Mouse (Mus musculus): ENCODE results near the gene Tmem95.
"Not testable (repeated sequence)": the region's sequence is repeated elsewhere in the genome, so short reads cannot be mapped to it uniquely, and the experiment has no call there.

The Tmem95 gene

DNA sequence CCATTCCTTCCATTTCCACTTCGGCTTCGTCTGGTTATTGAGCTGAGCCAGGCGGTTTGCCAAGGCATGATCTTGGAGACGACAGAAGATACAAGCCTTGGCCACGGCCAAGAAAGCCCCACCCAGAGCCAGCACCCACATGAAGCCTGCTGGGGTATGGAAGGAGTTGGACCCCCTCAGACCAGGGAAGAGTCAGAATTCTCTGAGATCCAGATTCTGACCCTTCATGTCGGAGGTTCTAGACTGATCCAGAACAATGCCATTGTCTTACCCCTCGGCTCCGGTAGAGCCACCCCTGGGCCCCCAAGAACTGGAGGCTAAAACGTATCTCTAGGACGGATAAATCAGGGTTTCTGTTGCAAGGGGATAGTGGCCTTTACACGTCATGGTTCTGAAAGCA is at the start of gene Tmem95:
Tmem95 (minus strand) TSS at position 141 of the 400 bp plus-strand sequence.
- no peak for DNase-seq

DNA sequence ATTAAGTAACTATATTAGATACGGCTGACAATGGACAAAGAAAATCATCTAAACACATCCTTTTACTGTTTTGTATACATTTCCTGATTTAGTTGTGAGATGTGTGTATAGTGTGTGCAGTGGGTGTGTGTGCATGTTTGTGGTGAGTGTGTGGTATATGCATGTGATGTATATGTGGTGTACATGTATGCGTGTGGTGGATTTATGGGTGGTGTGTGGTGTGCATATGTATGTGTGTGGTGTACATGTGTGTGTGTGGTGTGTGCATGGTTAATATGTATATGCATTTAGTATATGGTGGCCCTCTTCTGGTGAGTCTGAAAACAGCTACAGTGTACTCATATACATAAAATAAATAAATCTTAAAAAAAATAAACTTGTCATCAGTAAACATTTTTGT is 49.7 kb upstream of the Tmem95 start:
- DNase-seq, result no peak

DNA sequence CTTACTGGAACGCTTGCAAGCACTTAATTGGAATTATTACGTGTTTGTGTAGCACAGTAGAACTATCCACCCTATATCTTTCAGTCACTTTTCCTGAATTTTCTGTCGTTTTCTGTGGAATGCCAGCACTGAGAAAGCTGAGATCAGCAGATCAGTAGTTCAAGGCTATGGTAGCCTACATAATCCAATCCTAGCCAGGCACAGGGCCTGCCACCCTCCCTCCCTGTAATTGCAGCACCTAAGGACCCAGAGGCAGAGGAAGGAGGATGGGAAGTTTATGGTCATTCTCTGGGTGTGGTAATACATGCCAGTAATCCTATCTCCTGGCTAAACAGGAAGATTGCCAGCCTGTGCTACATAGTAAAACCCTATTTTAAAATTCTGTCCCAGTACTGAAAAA is 45.0 kb upstream of the Tmem95 start:
- no peak for DNase-seq

DNA sequence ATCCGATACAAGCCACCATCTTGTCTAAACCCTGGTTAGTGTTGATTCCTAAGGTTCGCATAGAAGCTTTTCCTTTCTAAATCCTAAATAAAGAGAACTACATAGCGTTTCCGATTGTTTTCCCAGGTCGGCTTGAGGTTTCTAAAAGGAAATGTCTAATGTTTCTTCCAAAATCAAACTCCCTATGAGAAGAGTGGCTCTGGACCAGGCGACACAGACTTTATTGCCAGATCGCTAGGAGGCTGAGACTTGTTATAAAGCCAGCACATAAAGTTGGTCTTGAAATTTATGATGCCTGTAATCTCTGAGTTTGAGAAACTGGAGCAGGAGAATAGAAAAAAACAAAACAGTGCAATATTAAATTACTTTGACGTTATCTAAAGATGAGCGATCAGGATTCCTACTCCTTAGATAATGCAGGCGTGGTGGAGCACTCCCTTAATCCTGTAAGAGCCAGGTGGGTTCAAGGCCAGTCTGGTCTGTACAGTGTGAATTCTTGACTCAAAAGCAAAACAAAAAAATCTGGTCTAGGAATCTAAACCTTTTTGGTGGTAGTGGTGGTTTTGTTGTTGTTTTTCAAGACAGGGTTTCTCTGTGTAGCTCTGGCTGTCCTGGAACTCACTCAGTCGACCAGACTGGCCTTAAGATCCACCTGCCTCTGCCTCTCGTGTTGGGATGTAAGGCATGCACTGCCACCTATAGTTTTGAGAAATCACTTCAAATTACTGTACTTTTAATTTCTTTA is 44.4 kb upstream of the Tmem95 start:
- DNase-seq, result no peak

DNA sequence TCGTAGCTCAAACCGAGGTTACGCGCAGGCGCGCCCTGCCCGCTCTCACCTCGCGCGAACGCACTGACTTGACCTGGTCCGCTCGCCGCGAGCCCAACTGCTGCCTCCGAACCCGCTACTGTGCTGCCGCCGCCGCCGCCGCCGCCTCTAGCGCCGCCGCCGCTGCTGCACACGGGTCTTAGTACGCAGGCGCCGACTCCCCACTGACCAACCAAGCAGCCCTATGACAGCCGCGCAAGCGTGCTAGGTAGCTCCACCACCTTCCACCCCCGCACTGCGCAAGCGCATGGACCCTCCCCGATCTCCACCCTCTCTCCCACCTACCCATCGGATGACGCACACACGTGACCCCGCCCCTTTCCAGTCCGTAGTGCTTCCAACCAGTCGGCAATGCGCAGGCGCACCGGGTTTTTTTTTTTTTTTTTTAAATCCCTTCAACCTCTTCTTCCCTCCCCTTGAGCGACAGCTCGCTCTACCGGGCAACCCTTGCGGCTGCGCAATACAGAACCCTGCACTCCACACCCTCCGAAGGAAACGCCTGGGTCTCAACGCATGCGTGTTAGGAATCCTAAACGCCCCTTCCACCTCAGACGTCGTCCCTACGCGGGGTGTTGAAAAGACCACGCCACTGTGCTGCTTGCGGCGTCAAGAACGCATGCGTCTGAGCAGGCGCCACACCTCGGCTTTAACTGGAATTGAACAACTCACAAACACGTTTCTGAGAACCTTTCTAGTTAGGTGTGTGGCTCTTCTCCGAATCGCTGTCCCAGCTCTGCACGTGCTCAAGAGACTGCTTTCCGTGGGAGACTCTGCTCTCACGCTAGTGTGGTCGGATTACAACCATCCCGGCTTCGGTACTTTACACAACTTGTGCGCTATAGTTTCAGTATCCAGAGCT is 43.5 kb upstream of the Tmem95 start, which contains the start of gene Eif5a:
Eif5a (minus strand) TSS at position 845 of the 898 bp plus-strand sequence.
- DNase-seq, result peak; percentile 100

DNA sequence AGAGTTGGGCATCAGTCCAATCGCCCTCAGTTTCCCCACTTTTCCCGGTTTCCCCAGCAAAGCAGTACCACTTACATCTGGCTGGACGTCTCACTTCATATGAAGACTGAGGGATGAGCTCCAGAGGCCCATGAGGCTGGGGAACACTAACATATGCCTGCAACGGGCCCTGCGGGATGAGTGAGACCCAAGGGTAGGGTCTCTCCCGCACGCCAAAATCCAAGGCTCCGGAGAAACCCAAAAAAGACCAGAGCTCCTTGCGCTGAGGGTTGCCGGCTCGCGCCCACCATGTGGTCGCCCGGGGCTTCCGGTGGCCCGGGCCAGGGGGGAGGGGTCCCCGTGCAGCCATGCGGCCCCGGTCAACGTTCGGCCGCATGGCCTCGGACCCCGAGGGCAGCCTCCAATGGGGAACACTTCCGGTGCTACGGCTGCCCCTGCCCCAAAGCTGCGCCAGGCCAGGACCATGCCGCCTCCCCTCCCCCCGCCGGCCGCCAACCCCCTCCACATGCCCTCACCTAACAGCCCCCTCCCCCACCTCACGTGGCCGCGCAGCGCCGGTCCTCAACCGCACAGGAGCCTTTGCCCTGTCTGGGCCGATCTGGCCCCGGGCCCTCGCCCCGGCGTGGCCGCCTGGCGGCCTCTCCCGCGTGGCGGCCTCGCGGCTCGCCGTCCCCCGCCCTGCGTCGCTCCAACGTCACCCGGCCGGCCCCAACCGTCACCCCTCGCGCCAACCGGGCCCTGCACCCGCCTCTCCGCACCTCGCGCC is 42.6 kb upstream of the Tmem95 start:
- no peak for DNase-seq

DNA sequence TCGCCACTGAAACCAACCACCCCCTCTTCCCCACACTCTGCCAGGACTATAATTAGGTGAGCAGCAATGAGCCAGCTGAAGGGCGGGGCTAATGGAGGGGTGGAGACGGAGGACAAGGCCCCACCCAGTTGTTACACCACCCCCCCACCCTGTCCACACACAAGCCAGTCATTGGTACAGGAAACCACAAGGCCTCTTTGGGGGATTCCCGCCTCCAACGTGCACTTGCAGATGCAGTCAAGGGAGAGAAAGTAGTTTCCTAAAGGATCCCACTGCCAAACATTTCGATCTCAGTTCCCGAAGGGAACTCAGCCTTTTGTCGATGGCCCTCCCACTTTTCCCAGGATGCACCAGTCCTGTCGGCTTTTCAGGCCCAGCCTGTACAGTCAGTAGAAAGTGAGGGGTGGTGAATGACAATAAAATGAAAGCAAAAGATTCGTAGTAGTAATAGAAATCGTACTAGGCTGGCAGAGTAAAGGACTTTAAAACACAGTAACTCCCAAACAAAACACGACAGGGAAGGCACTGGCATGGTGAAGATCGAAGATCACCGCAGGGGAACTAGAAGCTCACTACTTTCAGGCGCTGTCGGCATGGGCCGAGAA is 41.9 kb upstream of the Tmem95 start:
- peak; percentile 84 to 88 for DNase-seq

DNA sequence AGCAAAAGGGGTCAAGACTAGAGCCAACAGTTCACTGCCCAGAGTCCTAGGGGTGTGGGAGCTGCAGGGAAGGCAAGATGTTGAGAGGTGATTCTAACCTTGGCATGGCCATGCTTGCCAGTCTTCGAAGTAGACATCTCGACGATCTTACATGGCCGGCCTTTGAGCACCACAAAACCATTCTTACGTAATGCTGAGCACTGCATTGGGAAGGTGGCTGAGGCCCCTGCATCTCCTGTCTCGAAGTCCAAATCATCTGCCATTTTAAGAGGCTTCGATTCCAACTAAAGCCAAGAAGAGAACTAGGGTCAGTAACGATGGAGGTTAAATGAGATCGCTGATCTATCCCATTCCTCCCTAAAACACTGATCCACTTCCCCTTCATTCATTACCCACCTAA is 41.2 kb upstream of the Tmem95 start:
- DNase-seq, result no peak

DNA sequence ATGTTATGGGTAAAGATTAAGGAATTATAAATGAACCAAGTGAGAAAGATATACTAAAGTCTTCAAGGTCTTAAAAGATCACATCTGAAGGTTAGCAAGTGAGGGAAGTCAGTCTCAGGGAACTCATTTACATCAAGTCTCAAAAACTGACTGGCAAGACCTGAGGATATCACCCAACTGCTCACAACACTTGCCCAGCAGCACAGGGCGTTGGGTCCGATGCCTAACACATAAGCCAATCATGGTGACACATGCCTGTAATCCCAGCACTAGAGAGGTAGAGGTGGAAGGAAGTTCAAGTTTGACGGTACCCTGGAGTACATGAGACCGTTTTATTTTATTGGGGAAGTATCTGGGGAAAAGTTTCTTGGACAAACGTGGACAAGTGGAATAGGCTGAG is 40.3 kb upstream of the Tmem95 start:
- DNase-seq, result no peak

DNA sequence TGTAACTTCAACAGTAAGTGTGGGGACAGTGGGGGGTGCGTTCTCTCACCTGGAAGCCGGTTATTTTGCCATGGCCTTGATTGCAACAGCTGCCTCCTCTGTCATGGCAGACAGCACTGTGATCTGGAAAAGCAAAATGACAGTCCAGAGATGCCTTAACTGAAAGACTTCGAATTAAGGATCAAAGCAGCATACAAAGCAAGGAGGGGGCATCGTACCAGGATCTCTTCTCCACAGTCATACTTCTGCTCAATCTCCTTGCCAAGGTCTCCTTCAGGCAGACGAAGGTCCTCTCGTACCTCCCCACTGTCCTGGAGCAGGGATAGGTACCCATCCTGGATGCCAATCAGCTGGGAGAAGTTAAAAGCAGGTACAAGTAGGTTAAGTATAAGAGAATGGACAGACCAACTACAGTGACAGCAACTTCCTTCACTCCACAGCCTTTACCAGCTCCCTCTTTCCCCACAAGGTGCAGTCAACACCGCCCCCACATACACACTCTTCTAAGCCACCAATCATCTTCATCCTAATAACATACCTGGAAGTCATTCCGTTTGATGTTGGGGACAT is 39.6 kb upstream of the Tmem95 start:
- DNase-seq, result no peak

DNA sequence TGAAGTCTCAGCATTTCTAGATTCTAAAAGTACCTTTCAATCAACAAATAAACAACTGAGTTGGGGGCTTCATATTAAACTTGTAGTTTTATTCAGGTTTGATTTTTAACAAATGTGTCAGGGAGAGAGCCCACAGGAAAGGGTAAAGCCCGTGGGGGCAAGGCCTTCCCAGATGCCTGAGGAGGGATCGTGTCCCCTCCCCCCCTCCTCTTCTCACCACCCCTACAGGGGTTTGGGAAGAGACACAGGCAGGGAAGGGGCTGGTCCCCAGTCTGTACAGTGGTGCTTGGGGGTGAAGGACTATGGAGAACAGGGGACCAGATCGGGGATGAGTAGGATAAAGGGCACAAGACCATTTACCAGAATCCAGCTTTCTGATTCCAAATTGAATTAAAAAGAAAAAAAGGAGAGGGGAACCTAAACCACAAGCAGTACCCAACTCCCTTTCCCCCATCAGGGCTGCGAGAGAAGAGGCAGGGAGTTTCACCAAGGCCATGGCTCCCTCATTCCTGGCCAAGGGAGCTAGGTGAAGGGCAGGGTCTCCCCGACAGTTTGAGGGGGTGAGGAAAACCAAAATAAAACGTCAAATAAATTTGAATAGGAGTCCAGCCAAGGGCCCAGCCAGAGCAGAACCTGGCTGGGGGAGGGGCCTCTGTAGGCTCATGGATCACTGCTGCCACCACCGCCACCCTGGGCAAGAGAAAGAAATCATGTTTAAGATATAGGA is 39.0 kb upstream of the Tmem95 start:
- not testable (repeated sequence) for DNase-seq

DNA sequence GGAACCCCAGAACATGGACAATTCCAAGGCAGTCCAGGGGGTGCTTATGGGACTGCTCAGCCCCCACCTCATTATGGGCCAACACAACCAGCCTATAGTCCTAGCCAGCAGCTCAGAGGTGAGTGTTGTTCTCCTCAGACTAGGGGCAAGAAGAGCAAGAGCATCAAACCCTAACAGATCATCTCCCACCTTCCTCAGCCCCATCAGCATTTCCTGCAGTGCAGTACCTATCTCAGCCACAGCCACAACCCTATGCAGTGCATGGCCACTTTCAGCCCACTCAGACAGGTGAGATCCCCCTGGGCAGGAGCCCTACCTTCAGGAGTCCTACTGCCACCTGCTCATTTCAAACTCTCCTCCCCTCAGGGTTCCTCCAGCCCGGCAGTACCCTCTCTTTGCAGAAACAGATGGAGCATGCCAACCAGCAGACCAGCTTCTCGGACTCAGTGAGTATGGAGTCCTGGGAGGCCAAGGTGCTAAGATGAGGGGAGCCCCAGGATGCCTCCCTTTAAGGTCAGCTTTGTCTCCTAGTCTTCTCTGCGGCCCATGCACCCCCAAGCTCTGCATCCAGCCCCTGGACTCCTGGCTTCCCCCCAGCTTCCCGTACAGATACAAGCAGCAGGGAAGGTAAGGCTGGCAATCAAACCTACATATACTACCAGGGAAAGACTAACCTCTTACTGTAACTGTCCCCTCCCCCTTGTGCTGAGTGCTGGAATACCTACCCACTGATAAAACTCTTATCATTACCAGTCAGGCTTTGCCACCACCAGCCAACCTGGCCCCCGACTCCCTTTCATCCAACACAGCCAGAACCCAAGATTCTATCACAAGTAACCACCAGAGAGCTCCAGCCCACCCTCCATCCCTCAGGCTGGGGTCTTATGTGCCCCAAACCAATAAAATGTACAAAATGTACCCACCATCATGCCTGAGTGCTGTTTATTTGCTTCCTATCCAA is 38.1 kb upstream of the Tmem95 start:
- DNase-seq, result no peak

DNA sequence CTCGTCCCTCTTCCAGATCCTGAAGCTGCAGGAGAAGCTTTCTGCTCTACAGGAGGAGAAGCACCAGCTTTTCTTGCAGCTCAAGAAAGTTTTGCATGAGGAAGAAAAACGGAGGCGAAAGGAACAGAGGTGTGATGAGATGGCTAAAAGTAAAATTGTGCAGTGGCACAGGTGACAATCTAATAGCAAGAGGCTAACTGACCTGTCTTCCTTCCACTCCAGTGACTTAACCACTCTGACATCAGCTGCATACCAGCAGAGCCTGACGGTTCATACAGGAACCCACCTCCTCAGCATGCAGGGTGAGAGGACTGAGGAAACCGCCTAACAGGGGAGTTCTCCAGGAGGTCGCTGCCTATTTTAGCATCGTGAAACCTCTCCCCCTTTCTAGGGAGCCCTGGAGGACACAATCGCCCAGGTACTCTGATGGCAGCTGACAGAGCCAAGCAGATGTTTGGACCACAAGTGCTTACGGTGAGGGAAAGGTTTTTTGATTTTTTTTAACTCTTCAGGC is 37.2 kb upstream of the Tmem95 start:
- no peak for DNase-seq

DNA sequence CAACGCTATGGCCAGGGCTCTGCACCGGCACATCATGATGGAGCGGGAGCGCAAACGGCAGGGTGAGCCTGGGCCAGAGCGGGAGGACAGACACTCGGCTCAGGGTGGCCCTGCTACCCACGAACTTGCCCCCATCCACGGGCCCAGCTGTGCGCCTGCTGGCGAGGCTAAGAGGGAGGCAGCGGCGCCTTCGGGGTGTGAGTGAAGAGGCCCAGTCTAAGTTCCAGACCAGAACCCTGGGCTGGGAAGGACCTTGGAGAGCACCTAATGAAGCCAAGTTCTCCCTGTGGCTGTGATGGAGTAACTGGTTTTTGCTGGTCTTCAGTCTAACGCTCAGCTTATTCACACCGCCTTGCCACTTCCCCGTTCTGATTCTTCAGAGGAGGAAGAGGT is 36.5 kb upstream of the Tmem95 start:
- DNase-seq, result no peak

DNA sequence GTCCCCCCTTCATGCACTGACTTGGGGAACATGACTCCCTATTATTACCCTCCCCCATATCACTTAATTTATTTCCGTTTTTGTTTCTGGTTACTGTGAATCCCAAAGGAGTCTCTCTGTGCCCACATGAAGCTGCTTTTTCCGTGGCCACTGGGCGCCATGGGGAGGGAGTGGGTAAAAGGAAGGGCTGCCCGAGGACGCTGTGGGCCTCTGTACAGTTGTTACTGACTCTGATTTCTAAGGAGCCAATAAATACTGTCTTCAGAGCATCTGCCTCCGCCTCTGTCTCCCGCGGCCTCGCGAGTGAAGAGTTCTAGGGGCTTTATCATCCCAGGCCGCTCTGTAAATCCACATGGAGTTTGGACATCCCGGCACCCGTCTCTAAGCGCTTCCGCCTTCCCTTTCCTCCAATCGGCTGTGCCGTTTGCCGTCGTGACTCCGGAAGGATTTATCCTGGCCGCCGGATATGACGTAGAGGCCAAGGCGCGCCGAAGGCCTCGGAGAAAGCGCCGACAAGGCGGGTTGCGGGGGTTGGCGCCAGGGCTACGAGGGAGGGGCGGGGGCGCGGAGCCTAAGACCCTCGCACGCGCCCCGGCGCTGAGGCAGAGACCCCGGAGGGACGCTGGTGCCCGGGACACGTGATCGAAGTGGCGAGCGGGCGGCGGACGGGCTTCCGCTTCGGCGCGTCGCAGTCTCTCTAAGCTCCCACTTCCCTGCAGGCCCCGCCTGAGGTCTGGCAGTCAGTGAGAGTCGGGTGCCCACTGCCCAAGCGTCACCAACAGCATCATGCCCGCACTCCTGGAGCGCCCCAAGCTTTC is 35.9 kb upstream of the Tmem95 start, which contains the start of gene Gps2:
Gps2 (plus strand) TSS at position 335 of the 818 bp plus-strand sequence.
- DNase-seq, result peak; percentile 90 to 93

DNA sequence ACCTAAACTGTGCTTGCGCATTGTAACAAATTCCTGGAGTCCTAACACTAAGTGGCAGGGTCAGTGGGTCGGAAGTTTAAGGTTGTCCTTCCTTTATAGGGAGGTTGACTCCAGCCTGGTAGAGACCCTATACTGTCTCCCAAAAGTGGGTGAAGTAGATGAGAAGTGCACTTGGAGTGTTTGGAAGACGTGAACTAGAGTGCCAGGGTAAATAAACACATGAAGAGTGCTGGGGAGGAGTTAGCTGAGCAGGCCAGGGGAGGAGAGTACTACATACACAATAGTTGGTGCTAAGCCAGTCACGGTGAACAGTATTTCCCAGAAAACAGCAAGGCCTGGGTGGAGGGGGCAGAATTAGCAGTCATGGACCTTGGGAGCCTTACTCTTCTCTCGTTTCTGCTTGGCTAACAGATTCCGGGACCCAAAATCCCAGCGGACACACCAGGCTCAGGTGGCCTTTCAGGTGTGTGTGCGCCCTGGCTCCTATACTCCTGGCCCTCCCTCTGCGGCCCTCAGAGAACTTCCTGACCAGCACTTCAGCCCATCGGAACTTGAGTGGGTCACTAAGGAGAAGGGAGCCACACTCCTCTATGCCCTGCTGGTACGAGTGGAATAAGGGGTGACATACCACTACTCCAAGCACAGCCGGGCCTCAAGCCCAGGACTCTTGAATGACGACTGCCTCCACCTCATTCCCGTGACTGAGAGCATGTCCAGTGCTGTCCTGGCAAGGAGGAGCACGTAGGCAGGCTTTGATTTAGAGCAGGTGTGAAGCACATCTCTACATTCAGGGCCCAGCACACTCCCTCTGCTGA is 35.1 kb upstream of the Tmem95 start:
- DNase-seq, result no peak

DNA sequence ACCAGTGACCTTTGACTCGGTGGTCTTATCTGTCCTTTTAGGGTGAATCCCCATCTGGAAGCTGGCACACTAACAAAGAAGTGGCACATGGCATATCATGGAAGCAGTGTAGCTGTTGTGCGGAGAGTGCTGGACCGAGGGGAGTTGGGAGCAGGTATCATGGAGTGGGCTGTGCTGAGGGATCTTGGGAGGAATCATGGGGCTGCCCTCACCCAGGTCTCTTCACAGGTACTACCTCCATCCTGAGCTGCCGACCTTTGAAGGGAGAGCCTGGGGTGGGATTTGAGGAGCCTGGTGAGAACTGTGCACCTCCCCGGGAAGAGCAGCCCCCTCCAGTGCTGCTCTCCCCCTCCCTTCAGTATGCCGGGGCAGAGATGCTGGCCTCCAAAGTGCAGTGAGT is 33.9 kb upstream of the Tmem95 start:
- no peak for DNase-seq

Data from kidney, adult 8-10 months (tissue).